Mouse (Mus musculus): ENCODE measurements around the gene Oosp2.

The Oosp2 gene

DNA sequence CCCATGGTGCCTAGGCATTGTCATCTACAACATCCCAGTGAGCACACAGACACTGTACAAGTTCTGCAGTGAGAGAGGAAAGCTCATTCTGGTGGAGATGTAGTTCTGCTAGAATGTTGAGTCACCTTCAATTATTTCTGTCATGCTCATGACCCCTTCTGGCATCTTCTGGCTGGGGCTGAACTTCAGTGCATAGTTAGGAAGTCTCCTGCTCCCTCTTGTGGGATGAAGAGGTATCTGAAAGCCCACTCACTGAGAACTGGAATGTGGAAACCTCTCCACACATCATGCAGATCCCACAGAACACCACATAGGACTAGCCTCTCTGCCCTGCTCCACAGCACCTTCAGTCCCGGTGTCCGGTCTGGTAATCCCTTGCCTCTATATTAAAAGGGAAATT is 58.3 kb downstream of the Oosp2 start:
- no peak for DNase-seq

DNA sequence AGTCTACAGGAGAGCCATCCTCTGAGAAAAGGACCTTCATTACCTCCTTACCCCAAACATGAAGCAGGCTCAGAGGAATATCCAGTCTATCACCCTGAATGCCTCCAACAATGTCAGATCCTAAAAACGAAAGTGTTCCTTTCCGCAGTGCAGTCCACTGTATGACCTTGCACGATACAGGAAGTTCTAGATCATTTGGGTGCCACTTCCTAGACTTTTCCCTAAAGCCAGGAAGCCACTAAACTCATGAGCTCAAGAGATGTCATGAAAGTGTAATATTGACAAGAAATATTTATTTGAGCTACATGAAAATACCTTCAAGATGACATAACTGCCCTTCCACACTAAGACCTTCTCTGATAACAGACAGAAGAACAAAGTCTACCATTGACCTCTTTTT is 59.0 kb downstream of the Oosp2 start:
- no peak for DNase-seq
